Mouse (Mus musculus) brain, embryonic 14.5 days (tissue): ENCODE results near the gene Sema3e.

Source experiments
- CTCF ChIP-seq: fragments of 200-500 bp; IDR thresholded peaks from 2 replicates; pipeline ENCODE4 v1.5.1; 2012; ENCODE audit warnings: inconsistent platforms, mild to moderate bottlenecking, moderate library complexity, borderline replicate concordance; ENCODE audit not compliant: insufficient read depth, insufficient read length; ENCODE audit errors: extremely low read depth
- POLR2A ChIP-seq: fragments of 200-500 bp; IDR thresholded peaks from 2 replicates; pipeline ENCODE4 v1.6.1; 2012; ENCODE audit warnings: mild to moderate bottlenecking, inconsistent platforms, borderline replicate concordance; ENCODE audit not compliant: poor library complexity, insufficient read depth, insufficient read length, severe bottlenecking; ENCODE audit errors: extremely low read depth

DNA sequence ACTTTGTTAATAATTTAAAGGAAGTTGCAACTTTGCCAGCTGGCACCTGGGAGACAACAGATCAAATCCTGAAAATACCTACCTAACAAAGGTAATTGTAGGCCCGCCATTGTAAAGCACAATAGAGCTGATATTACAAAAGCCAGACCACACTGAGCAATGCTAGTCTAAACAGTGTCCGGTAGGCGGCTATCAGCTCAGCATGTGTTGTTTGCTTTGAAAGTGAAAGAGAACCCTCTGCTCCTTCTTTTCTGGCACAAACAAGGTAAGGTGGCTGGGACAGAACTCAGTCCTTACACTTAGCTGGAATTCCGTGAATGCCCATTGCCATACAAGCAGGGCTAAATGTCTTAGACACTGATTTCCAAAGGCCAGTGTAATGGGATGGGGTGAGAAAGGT is 7.0 kb downstream of the Sema3e start:
- no peak for TF ChIP-seq CTCF
- no peak for TF ChIP-seq POLR2A
